Mouse (Mus musculus) MEL (cell line): Measurements from ENCODE around the gene Lpcat3.

Experiments used
- CHD2 ChIP-seq: IDR thresholded peaks from 2 replicates; pipeline ENCODE4 v1.6.1; 2011; ENCODE audit warnings: low read length, improper control_type of control experiment
- CTCF ChIP-seq, 3 experiments: IDR thresholded peaks in 2 of 3; conservative IDR thresholded peaks in 1 of 3; 2 replicates each; pipeline ENCODE4 v1.5.1; 2011 to 2012; ENCODE audit warnings: low read length in 3 of 3, low read depth in 2 of 3, mild to moderate bottlenecking in 2 of 3, improper control_type of control experiment in 1 of 3, inconsistent platforms in 1 of 3, mixed read lengths in 1 of 3, moderate library complexity in 1 of 3; ENCODE audit not compliant: control insufficient read depth in 1 of 3, insufficient read depth in 1 of 3, poor library complexity in 1 of 3, severe bottlenecking in 1 of 3
- ELF1 ChIP-seq: IDR thresholded peaks from 2 replicates; pipeline ENCODE4 v1.6.1; 2014; ENCODE audit warnings: low read depth, mild to moderate bottlenecking, inconsistent platforms, low read length, improper control_type of control experiment, moderate library complexity
- ETS1 ChIP-seq: IDR thresholded peaks from 2 replicates; pipeline ENCODE4 v1.6.1; 2012; ENCODE audit warnings: low read depth, mild to moderate bottlenecking, inconsistent platforms, low read length, improper control_type of control experiment, moderate library complexity
- GATA1 ChIP-seq: IDR thresholded peaks from 2 replicates; pipeline ENCODE4 v1.6.1; 2011; ENCODE audit warnings: low read depth, low read length, improper control_type of control experiment
- HCFC1 ChIP-seq: IDR thresholded peaks from 2 replicates; pipeline ENCODE4 v1.6.1; 2012; ENCODE audit warnings: low read depth, mild to moderate bottlenecking, inconsistent platforms, low read length, improper control_type of control experiment, moderate library complexity
- MAZ ChIP-seq: IDR thresholded peaks from 2 replicates; pipeline ENCODE4 v1.6.1; 2012; ENCODE audit warnings: low read depth, mild to moderate bottlenecking, inconsistent platforms, low read length, improper control_type of control experiment
- POLR2A ChIP-seq, 2 experiments: IDR thresholded peaks; 2 replicates each; pipeline ENCODE4 v1.6.1; 2011 to 2012; ENCODE audit warnings: low read length in 2 of 2, mild to moderate bottlenecking in 2 of 2, control low read depth in 1 of 2, improper control_type of control experiment in 1 of 2, low read depth in 1 of 2, moderate library complexity in 1 of 2; ENCODE audit not compliant: control insufficient read depth in 1 of 2, insufficient read depth in 1 of 2, poor library complexity in 1 of 2
- POLR2AphosphoS5 ChIP-seq: IDR thresholded peaks from 2 replicates; pipeline ENCODE4 v1.6.1; 2012; ENCODE audit warnings: low read depth, borderline replicate concordance, mild to moderate bottlenecking, inconsistent platforms, low read length, moderate library complexity, mixed read lengths
- SMC3 ChIP-seq: IDR thresholded peaks from 2 replicates; pipeline ENCODE4 v1.6.1; 2011; ENCODE audit warnings: low read depth, low read length, improper control_type of control experiment
- TBP ChIP-seq: IDR thresholded peaks from 2 replicates; pipeline ENCODE4 v1.8.0; 2011; ENCODE audit warnings: low read depth, low read length, improper control_type of control experiment
- ZC3H11A ChIP-seq: IDR thresholded peaks from 2 replicates; pipeline ENCODE4 v1.6.1; 2012; ENCODE audit warnings: low read depth, mild to moderate bottlenecking, inconsistent platforms, low read length, improper control_type of control experiment
- ZMIZ1 ChIP-seq: IDR thresholded peaks from 2 replicates; pipeline ENCODE4 v1.6.1; 2012; ENCODE audit warnings: low read depth, mild to moderate bottlenecking, inconsistent platforms, low read length, improper control_type of control experiment, moderate library complexity

GRCm38 (mm10) chr6:124743647-124744046, 80.8 kb downstream of the Lpcat3 start:
- TF ChIP-seq POLR2A (IDR thresholded peaks at IDR 0.05; ENCODE audit: control insufficient read depth in 1 of 2, insufficient read depth in 1 of 2, low read depth in 1 of 2, low read length in 2 of 2, poor library complexity in 1 of 2) (no peak), ELF1 (no peak), TBP (no peak), HCFC1 (no peak), ZC3H11A (no peak), ETS1 (no peak), CTCF (IDR thresholded peaks at IDR 0.05 in 2 of 3, conservative IDR thresholded peaks at IDR 0.05 in 1 of 3; ENCODE audit: control insufficient read depth in 1 of 3, insufficient read depth in 1 of 3, low read depth in 2 of 3, low read length in 3 of 3, poor library complexity in 1 of 3, severe bottlenecking in 1 of 3) (no peak), POLR2AphosphoS5 (no peak), SMC3 (no peak), CHD2 (no peak), MAZ (no peak), GATA1 (no peak), ZMIZ1 (no peak)
